Mouse (Mus musculus): ENCODE data around the gene Tubb4b. TPM values are rescaled to one million over a fixed set of nuclear protein-coding genes. Genes with fewer than 3 reads are reported as not detected.

Tubb4b gene
- polyA plus RNA-seq, 1 experiment = 359 TPM

- Histone ChIP-seq H3ac (ENCODE audit: control insufficient read depth, insufficient read length) (no peak overlapping the region), H3K36me3 (ENCODE audit: control insufficient read depth, insufficient read depth) (no peaks in the 10 kb centered on the region), H3K79me2 (ENCODE audit: control insufficient read depth, insufficient read depth) (no peaks in the 10 kb centered on the region), H3K27me3 (ENCODE audit: control insufficient read depth, insufficient read depth, insufficient read length) (no peaks in the 10 kb centered on the region), H3K4me3 (no peak overlapping the region), H3K4me2 (ENCODE audit: low read depth) (no peak overlapping the region)
- no peak for TF ChIP-seq TCF3 (IDR thresholded peaks at IDR 0.05; ENCODE audit: insufficient read length, low read depth)
Observed at GRCm38 (mm10) chr2:25187841-25188240, 36.7 kb downstream of the Tubb4b start.

- Histone ChIP-seq H3K79me2 (ENCODE audit: control insufficient read depth, insufficient read depth) (no peaks in the 10 kb centered on the region), H3K36me3 (ENCODE audit: control insufficient read depth, insufficient read depth) (no peaks in the 10 kb centered on the region), H3K4me3 (no peak overlapping the region), H3ac (ENCODE audit: control insufficient read depth, insufficient read length) (no peak overlapping the region), H3K27me3 (ENCODE audit: control insufficient read depth, insufficient read depth, insufficient read length) (no peaks in the 10 kb centered on the region), H3K4me2 (ENCODE audit: low read depth) (no peak overlapping the region)
- no peak for TF ChIP-seq REST (IDR thresholded peaks at IDR 0.05; ENCODE audit: insufficient read depth, insufficient read length)
- TF ChIP-seq CEBPB (IDR thresholded peaks at IDR 0.05; ENCODE audit: insufficient read depth, poor library complexity, severe bottlenecking) = no peak
- no peak for TF ChIP-seq POLR2A (IDR thresholded peaks at IDR 0.05; ENCODE audit: insufficient read length, low read depth)
- TF ChIP-seq MYOG (IDR thresholded peaks at IDR 0.05; ENCODE audit: control insufficient read depth in 1 of 3, insufficient read depth in 1 of 3, insufficient read length in 2 of 3, low read depth in 2 of 3) = no peak
- TF ChIP-seq MYOD1 (IDR thresholded peaks at IDR 0.05; ENCODE audit: control insufficient read depth in 1 of 3, insufficient read length in 2 of 3, low read depth in 2 of 3) = no peak
Observed at GRCm38 (mm10) chr2:25186575-25186930, 37.9 kb downstream of the Tubb4b start.

GRCm38 (mm10) chr2:25185625-25186574 lies 38.6 kb downstream of the Tubb4b start:
- TF ChIP-seq SRF (IDR thresholded peaks at IDR 0.05; ENCODE audit: control insufficient read depth, insufficient read length, low read depth) = peak; percentile 7
- TF ChIP-seq POLR2A (IDR thresholded peaks at IDR 0.05; ENCODE audit: insufficient read length, low read depth) = no peak
- no peak for TF ChIP-seq TCF12 (IDR thresholded peaks at IDR 0.05; ENCODE audit: insufficient read depth, poor library complexity, severe bottlenecking)
- TF ChIP-seq MYOD1 (IDR thresholded peaks at IDR 0.05; ENCODE audit: control insufficient read depth in 1 of 3, insufficient read length in 2 of 3, low read depth in 2 of 3) = peak in 2 of 3 experiments; percentile 47 to 68
- peak in 2 of 3 experiments; percentile 84 for TF ChIP-seq MYOG (IDR thresholded peaks at IDR 0.05; ENCODE audit: control insufficient read depth in 1 of 3, insufficient read depth in 1 of 3, insufficient read length in 2 of 3, low read depth in 2 of 3)
- TF ChIP-seq USF1 (IDR thresholded peaks at IDR 0.05; ENCODE audit: low read depth) = no peak
- Histone ChIP-seq H3K27me3 (ENCODE audit: control insufficient read depth, insufficient read depth, insufficient read length) (no peaks in the 10 kb centered on the region), H3ac (ENCODE audit: control insufficient read depth, insufficient read length) (no peak overlapping the region), H3K4me2 (ENCODE audit: low read depth) (peak overlapping the region; percentile 58), H3K79me2 (ENCODE audit: control insufficient read depth, insufficient read depth) (no peaks in the 10 kb centered on the region), H3K4me3 (no peak overlapping the region), H3K36me3 (ENCODE audit: control insufficient read depth, insufficient read depth) (no peaks in the 10 kb centered on the region)

GRCm38 (mm10) chr2:25184496-25184895 lies 40.0 kb downstream of the Tubb4b start:
- Histone ChIP-seq H3ac (ENCODE audit: control insufficient read depth, insufficient read length) (no peak overlapping the region), H3K36me3 (ENCODE audit: control insufficient read depth, insufficient read depth) (no peaks in the 10 kb centered on the region), H3K4me3 (no peak overlapping the region), H3K4me2 (ENCODE audit: low read depth) (no peak overlapping the region), H3K27me3 (ENCODE audit: control insufficient read depth, insufficient read depth, insufficient read length) (no peaks in the 10 kb centered on the region), H3K79me2 (ENCODE audit: control insufficient read depth, insufficient read depth) (no peaks in the 10 kb centered on the region)
- no peak for TF ChIP-seq SRF (IDR thresholded peaks at IDR 0.05; ENCODE audit: control insufficient read depth, insufficient read length, low read depth)
- TF ChIP-seq MYOG (IDR thresholded peaks at IDR 0.05; ENCODE audit: control insufficient read depth in 1 of 3, insufficient read depth in 1 of 3, insufficient read length in 2 of 3, low read depth in 2 of 3) = no peak
- no peak for TF ChIP-seq TCF3 (IDR thresholded peaks at IDR 0.05; ENCODE audit: insufficient read length, low read depth)
- TF ChIP-seq TCF12 (IDR thresholded peaks at IDR 0.05; ENCODE audit: insufficient read depth, poor library complexity, severe bottlenecking) = no peak
- no peak for TF ChIP-seq REST (IDR thresholded peaks at IDR 0.05; ENCODE audit: insufficient read depth, insufficient read length)
- no peak for TF ChIP-seq POLR2AphosphoS2 (IDR thresholded peaks at IDR 0.05; ENCODE audit: insufficient read length, low read depth)
- TF ChIP-seq MYOD1 (IDR thresholded peaks at IDR 0.05; ENCODE audit: control insufficient read depth in 1 of 3, insufficient read length in 2 of 3, low read depth in 2 of 3) = no peak
- TF ChIP-seq MAX (IDR thresholded peaks at IDR 0.05; ENCODE audit: low read depth) = no peak
- TF ChIP-seq E2F4 (IDR thresholded peaks at IDR 0.05; ENCODE audit: insufficient read depth) = no peak
- no peak for TF ChIP-seq POLR2A (IDR thresholded peaks at IDR 0.05; ENCODE audit: insufficient read length, low read depth)
- TF ChIP-seq USF1 (IDR thresholded peaks at IDR 0.05; ENCODE audit: low read depth) = no peak
- TF ChIP-seq CEBPB (IDR thresholded peaks at IDR 0.05; ENCODE audit: insufficient read depth, poor library complexity, severe bottlenecking) = no peak

GRCm38 (mm10) chr2:25183336-25183735 lies 41.2 kb downstream of the Tubb4b start:
- Histone ChIP-seq H3K4me2 (ENCODE audit: low read depth) (no peak overlapping the region), H3K4me3 (no peak overlapping the region), H3K27me3 (ENCODE audit: control insufficient read depth, insufficient read depth, insufficient read length) (no peaks in the 10 kb centered on the region), H3K79me2 (ENCODE audit: control insufficient read depth, insufficient read depth) (no peaks in the 10 kb centered on the region), H3K36me3 (ENCODE audit: control insufficient read depth, insufficient read depth) (no peaks in the 10 kb centered on the region), H3ac (ENCODE audit: control insufficient read depth, insufficient read length) (no peak overlapping the region)
- TF ChIP-seq MAX (IDR thresholded peaks at IDR 0.05; ENCODE audit: low read depth) = no peak
- no peak for TF ChIP-seq TCF3 (IDR thresholded peaks at IDR 0.05; ENCODE audit: insufficient read length, low read depth)

Measured in myocyte (in vitro differentiated cells).